In the genomic region with DNA sequence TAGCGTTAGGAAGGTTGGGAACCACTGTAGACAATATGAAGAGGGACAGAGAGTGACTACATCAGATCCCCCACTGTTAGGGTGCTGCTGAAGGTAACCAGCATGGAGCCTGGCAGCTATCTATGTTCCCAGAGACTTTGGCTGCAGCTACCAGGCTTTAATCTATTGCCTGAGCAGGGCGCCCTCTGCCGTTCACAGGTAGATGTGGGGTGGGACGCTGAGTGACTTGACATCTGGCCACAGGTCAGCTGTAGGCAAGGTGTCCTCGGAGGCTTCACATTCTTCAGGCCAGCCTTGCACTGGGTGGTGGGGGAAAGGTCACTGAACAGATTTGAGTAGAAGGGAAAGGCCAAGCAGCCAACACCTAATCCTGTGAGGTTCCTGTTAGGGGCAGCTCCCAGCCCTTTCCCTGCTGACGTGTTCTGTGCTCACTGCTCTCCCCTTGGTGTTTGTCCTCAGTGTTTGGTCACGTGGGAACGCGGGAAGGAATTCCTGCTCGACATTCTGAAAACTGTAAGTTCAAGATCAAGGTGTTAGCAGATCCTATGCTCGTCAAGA, we compare ENCODE assay signal across 9 mouse cellular contexts. TPM values are rescaled to one million over a fixed set of nuclear protein-coding genes. Genes with fewer than 3 reads are reported as not detected.
DNase-seq lines count a peak whose midpoint lies in the region; ATAC-seq and TF ChIP-seq lines count a peak whose summit lies in the region.
"Had no signal": no experiment of that assay in that cellular context is flagged by ENCODE, and none has a peak within 500 bp of the region (broad histone marks: within the 10 kb centered on the region; RNA-seq: fewer than 3 reads in every experiment).

No protein-coding gene starts in this region.

- no peaks in the 10 kb centered on the region for H3K4me1 ChIP-seq in kidney, embryonic 15.5 days
- no peaks in the 10 kb centered on the region for H3K4me1 ChIP-seq in bone marrow, adult 2 months (ENCODE audit: control insufficient read depth, insufficient read depth, low read length)
- H3K4me1 ChIP-seq in limb, embryonic 14.5 days (ENCODE audit: control insufficient read depth, insufficient read depth, low read length): no peaks in the 10 kb centered on the region

- peak; percentile 83 for DNase-seq in kidney, adult 18-20 months
- peak; percentile 5 for DNase-seq in fibroblast of lung, adult 2 months (ENCODE audit: low read depth)
- DNase-seq in kidney, adult 9 months: peak; percentile 85
- DNase-seq in limb, embryonic 14.5 days (ENCODE audit: low spot score): peak; percentile 31
- peak; percentile 74 for DNase-seq in retina, postnatal 1 day
- DNase-seq in urinary bladder, postnatal 14 days (ENCODE audit: low spot score): peak; percentile 74

- H3K4me2 ChIP-seq in kidney, embryonic 15.5 days: no peak overlapping the region
- H3K4me2 ChIP-seq in limb, embryonic 14.5 days (replicated peaks; ENCODE audit: low read depth, low read length, severe bottlenecking): no peak overlapping the region

- TF ChIP-seq POLR2A in bone marrow, adult 2 months (IDR thresholded peaks at IDR 0.05; ENCODE audit: borderline replicate concordance, control insufficient read depth, low read depth, low read length): no peak
- no peak for TF ChIP-seq POLR2A in limb, embryonic 14.5 days (IDR thresholded peaks at IDR 0.05; ENCODE audit: borderline replicate concordance, extremely low read depth, insufficient read depth, insufficient read length)

- H3K4me3 ChIP-seq in kidney, embryonic 15.5 days (replicated peaks): no peak overlapping the region
- H3K4me3 ChIP-seq in bone marrow, adult 2 months (replicated peaks; ENCODE audit: control insufficient read depth, low read depth, low read length): no peak overlapping the region
- H3K4me3 ChIP-seq in limb, embryonic 14.5 days (replicated peaks; ENCODE audit: low read length): no peak overlapping the region

- no peaks in the 10 kb centered on the region for H3K36me3 ChIP-seq in kidney, embryonic 15.5 days
- no peaks in the 10 kb centered on the region for H3K36me3 ChIP-seq in limb, embryonic 14.5 days (ENCODE audit: control insufficient read depth, insufficient read depth, low read length)

- ATAC-seq in kidney, embryonic 15.5 days (replicated peaks; ENCODE audit: low FRiP score): no peak
- ATAC-seq in limb, embryonic 14.5 days (ENCODE audit: low FRiP score, low read depth): no peak

- H3K27ac ChIP-seq in kidney, embryonic 15.5 days: no peak overlapping the region
- H3K27ac ChIP-seq in bone marrow, adult 2 months (ENCODE audit: control insufficient read depth, insufficient read depth, low read depth, low read length, poor library complexity): no peak overlapping the region
- no peak overlapping the region for H3K27ac ChIP-seq in limb, embryonic 14.5 days (replicated peaks; ENCODE audit: low read depth, low read length)

- H3K27me3 ChIP-seq in kidney, embryonic 15.5 days: peaks cover 79% of the 10 kb centered on the region
- peaks cover 19% of the 10 kb centered on the region; the same call in 1 of the 2 replicates for H3K27me3 ChIP-seq in limb, embryonic 14.5 days (ENCODE audit: control insufficient read depth, insufficient read depth, low read length)

- H3K9ac ChIP-seq in kidney, embryonic 15.5 days: no peak overlapping the region
- no peak overlapping the region for H3K9ac ChIP-seq in limb, embryonic 14.5 days (ENCODE audit: low read depth, low read length, severe bottlenecking)

- 20% methylated on average over 11 of the region's 11 CpGs for WGBS in kidney, embryonic 15.5 days
- WGBS in bone marrow, adult 2 months: 18% methylated on average over 11 of the region's 11 CpGs
- 22% methylated on average over 11 of the region's 11 CpGs for WGBS in limb, embryonic 14.5 days

- peak; percentile 71 for TF ChIP-seq CTCF in bone marrow, adult 2 months (IDR thresholded peaks at IDR 0.05; ENCODE audit: control insufficient read depth, insufficient read depth, low read length)

- H3K9me3 ChIP-seq in kidney, embryonic 15.5 days (replicated peaks): no peaks in the 10 kb centered on the region
- H3K9me3 ChIP-seq in limb, embryonic 14.5 days (ENCODE audit: control insufficient read depth, low read length): no peaks in the 10 kb centered on the region

RNA-seq across cellular contexts. Expression of a gene that starts 11.3 kb away (rescaled TPM):
- 0.87 and 1.1 TPM in 2 replicates for polyA plus RNA-seq in kidney, embryonic 15.5 days (2015; fragmentation: Nextera tagmentation; extraction: Ambion mirVana)
- not detected in 2 replicates for polyA plus RNA-seq in bone marrow, adult 2 months (2011; ENCODE audit: insufficient read depth, insufficient read length, low replicate concordance, missing spikeins)
- not detected in 2 replicates for polyA plus RNA-seq in limb, embryonic 14.5 days (2012; rRNA removed)
- polyA plus RNA-seq in limb, embryonic 14.5 days (2014; fragmentation: Nextera tagmentation; extraction: Ambion mirVana): not detected in 2 replicates
- polyA plus RNA-seq: gonadal fat pad, adult 2 months had no signal

Comparison
In these comparisons a context has a peak if more than half of its experiments do, and no peak if none do; other contexts are left out.
1. DNase-seq: peak in every context shown above with its lines; median percentile 85 in kidney, adult 9 months; 83 in kidney, adult 18-20 months; 74 in retina, postnatal 1 day; 74 in urinary bladder, postnatal 14 days; 31 in limb, embryonic 14.5 days; 5 in fibroblast of lung, adult 2 months.